Mouse (Mus musculus): ENCODE measurements at regions not wholly inside any gene's neighbourhood (a gene's known extent, or its start where the extent isn't known, plus 50 kb on each side); places are given as distances from the start of the nearest gene placed in this dataset.

- no peak for DNase-seq
Measured at GRCm38 (mm10) chr15:25468478-25468877, 54.9 kb upstream of the Basp1 start.

GRCm38 (mm10) chr15:25469185-25469845 lies 55.8 kb upstream of the Basp1 start:
- no peak for DNase-seq

- no peak for DNase-seq
Measured at GRCm38 (mm10) chr15:25471331-25471730, 57.8 kb upstream of the Basp1 start.

GRCm38 (mm10) chr15:25473201-25473710 lies 59.7 kb upstream of the Basp1 start:
- DNase-seq = no peak

- DNase-seq = peak; percentile 54
Measured at GRCm38 (mm10) chr15:25474096-25474495, 60.5 kb upstream of the Basp1 start.

- peak; percentile 54 for DNase-seq
Measured at GRCm38 (mm10) chr15:25482586-25482985, 69.0 kb upstream of the Basp1 start.

GRCm38 (mm10) chr15:25485372-25485771 lies 71.8 kb upstream of the Basp1 start:
- peak; percentile 60 for DNase-seq

DNA sequence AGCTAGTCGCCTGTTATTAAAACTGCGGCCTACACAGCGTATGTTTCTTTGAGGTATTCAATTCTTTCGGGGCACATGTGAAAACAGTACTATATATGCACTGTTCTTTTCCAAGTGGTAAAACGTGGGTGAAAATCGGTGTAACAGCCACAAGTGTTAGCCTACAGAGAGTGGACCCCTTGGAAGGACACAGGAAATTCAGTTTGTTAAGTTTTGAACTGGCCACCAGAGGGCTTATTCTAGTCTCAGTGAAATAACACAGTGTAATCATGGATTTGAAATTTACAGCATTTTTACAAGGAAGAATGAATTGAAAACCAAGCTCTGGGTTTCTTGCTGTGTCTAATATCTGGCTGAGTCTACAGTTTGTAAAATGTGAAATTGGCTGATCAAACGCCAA lies 72.6 kb upstream of the Basp1 start:
- peak; percentile 42 for DNase-seq

- no peak for DNase-seq
Measured at GRCm38 (mm10) chr15:25489804-25490203, 76.2 kb upstream of the Basp1 start.

- DNase-seq = no peak
Measured at GRCm38 (mm10) chr15:25492161-25492746, 78.7 kb upstream of the Basp1 start.

- DNase-seq = no peak
Measured at GRCm38 (mm10) chr15:25494687-25495299, 81.2 kb upstream of the Basp1 start.

- DNase-seq = no peak
Measured at GRCm38 (mm10) chr15:25495926-25496644, 82.5 kb upstream of the Basp1 start.

DNA sequence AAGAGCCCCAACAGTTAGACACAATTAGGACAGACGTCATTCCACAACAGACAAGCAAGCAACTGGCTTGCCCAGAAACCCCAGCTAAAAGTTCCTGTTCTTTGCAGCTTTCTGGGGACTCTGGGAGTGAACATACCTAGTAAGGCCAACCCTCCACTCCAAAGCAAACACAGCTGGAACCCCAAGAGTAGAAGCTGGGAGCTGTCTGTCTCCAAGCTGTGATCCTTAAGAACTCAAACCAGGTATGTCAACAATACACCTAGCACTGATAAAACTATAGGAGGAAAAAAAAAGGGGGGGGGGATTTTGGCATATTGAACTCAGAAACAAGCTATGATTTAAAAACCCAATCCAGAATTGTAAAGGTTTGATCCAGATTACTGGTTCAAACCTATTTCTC lies 84.2 kb upstream of the Basp1 start:
- no peak for DNase-seq

DNA sequence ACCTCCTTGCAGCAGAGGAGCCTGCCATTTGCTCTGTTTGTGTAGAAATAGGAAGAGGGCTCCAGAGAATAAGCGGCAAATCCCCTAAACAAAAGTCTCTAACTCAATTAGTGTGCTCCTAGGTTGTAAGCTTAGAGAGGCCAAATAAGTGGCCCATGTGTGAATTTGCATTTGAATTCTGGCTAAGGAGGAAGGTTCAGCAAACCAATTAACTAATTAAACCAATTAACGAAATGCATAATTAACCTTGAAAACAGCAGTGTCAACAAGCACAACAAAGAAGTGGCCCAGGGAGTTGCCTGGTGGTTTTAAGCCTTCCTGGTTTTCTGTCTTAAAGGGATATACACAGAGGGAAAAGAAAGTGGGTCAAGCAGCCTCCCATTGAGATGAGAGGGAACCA lies 84.9 kb upstream of the Basp1 start:
- DNase-seq = no peak

DNA sequence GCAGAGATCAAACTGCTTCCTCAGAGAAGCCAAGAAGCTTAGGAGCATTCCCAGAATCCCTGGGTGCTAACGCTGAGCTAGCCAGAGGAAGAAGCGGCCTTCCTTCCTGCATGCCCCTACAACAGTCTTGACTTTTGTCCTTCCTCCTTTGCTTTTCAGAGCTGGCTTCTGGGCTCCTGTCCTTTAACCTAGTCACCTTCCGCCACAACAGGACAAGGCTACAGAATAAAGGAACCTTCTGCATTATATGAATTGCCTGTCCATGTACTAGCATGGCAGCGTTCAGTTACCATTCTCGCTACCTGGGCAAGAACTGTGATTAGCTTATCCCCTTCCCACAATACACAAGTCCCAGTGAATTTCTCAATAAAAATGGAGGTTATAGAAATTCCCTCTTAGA lies 88.9 kb upstream of the Basp1 start:
- peak; percentile 26 for DNase-seq

DNA sequence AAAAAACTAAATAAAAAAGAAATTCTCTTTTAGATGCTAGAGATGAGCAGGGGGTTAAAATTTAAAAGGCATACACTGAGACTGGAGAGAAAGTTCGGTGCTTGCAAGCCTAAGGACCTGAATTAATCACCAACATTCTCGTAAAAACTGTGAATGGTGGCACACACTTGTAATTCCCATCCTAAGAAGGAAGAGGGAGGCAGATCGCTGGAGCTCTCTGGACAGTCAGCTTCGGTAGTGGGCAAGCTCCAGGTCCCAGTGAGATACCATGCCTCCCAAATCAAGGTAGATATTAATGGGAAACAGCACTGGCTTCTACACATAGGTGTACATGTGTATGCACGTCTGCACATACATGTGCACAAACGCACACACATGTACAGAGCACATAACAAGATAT lies 89.5 kb upstream of the Basp1 start:
- DNase-seq = no peak

- peak; percentile 75 for DNase-seq
Measured at GRCm38 (mm10) chr15:25509139-25509538, 95.6 kb upstream of the Basp1 start.

DNA sequence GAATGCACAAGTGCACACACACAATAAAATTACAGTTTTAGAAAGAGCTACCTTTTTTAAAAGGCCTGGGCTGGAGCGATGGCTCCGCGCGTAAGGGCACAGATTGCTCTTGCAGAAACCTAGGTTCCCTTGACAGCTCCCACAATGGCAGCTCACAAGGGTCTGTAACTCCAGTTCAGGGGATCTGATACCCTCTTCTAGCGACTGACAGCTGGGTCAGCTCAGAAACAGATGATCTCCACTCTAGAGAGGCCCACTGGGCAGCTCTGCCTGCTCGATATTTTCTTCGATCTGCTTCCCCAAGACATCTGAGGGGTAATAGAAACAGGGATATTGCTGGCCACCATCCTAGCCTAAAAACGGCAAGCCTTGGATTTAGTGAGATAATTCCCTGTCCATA lies 96.0 kb upstream of the Basp1 start:
- DNase-seq = no peak

DNA sequence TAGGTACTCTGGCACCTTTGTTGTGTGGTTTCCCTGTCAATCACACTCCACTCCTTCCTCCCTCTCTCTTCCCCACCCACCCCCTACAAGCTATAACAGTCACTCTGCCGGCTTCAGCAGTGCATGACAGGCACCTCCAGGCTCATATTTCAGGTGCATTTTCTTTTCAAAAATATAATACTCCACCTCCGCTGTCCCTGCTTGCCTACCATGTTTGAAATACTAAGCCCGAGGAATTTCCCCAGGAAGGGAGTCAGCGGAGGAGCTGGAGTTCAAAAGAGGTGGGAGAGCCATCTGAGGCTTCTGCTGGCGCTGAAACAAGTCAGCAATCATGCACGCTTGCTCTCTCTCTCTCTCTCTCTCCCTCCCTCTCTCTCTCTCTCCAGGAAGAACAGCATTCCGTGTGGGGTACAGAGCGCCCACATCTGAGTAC lies 96.5 kb upstream of the Basp1 start:
- DNase-seq = peak; percentile 30

- no peak for DNase-seq
Measured at GRCm38 (mm10) chr15:25518025-25518928, 104.0 kb upstream of the Myo10 start.

GRCm38 (mm10) chr15:25524189-25524588 lies 98.1 kb upstream of the Myo10 start:
- DNase-seq = no peak

GRCm38 (mm10) chr15:25525337-25525736 lies 97.0 kb upstream of the Myo10 start:
- peak; percentile 37 for DNase-seq
